Mouse (Mus musculus) gastrocnemius, postnatal 25 days (tissue): ENCODE measurements at regions not wholly inside any gene's neighbourhood (a gene's known extent, or its start where the extent isn't known, plus 50 kb on each side); places are given as distances from the start of the nearest gene placed in this dataset.

Experiments used
- DNase-seq: peaks from one replicate; pipeline ENCODE4 v3.0.0; 2022

GRCm38 (mm10) chr4:105282681-105283462, 125.7 kb downstream of the Plpp3 start:
- DNase-seq, result no peak

GRCm38 (mm10) chr4:105285431-105286013, 128.4 kb downstream of the Plpp3 start:
- no peak for DNase-seq

GRCm38 (mm10) chr4:105286299-105286698, 129.2 kb downstream of the Plpp3 start:
- no peak for DNase-seq

GRCm38 (mm10) chr4:105286809-105287208, 129.7 kb downstream of the Plpp3 start:
- no peak for DNase-seq

- no peak for DNase-seq
Observed at GRCm38 (mm10) chr4:105287419-105287818, 130.3 kb downstream of the Plpp3 start.

- no peak for DNase-seq
Observed at GRCm38 (mm10) chr4:105289635-105290034, 132.5 kb downstream of the Plpp3 start.

- DNase-seq, result peak; percentile 46
Observed at GRCm38 (mm10) chr4:105290847-105291475, 133.8 kb downstream of the Plpp3 start.

- no peak for DNase-seq
Observed at GRCm38 (mm10) chr4:105291503-105291902, 134.4 kb downstream of the Plpp3 start.

GRCm38 (mm10) chr4:105299358-105299757, 142.2 kb downstream of the Plpp3 start:
- DNase-seq, result no peak

GRCm38 (mm10) chr4:105301547-105301946, 144.4 kb downstream of the Plpp3 start:
- DNase-seq, result no peak

- no peak for DNase-seq
Observed at GRCm38 (mm10) chr4:105304166-105304565, 147.0 kb downstream of the Plpp3 start.

- peak; percentile 30 for DNase-seq
Observed at GRCm38 (mm10) chr4:105305931-105306330, 148.8 kb downstream of the Plpp3 start.

GRCm38 (mm10) chr4:105307356-105307755, 150.2 kb downstream of the Plpp3 start:
- DNase-seq, result no peak

- no peak for DNase-seq
Observed at GRCm38 (mm10) chr4:105307905-105308304, 150.8 kb downstream of the Plpp3 start.

- DNase-seq, result no peak
Observed at GRCm38 (mm10) chr4:105308971-105309488, 151.9 kb downstream of the Plpp3 start.

- no peak for DNase-seq
Observed at GRCm38 (mm10) chr4:105312643-105313042, 155.5 kb downstream of the Plpp3 start.

- no peak for DNase-seq
Observed at GRCm38 (mm10) chr4:105313151-105313818, 156.1 kb downstream of the Plpp3 start.

- DNase-seq, result no peak
Observed at GRCm38 (mm10) chr4:105315095-105315494, 157.9 kb downstream of the Plpp3 start.

GRCm38 (mm10) chr4:105316478-105317206, 159.5 kb downstream of the Plpp3 start:
- no peak for DNase-seq

GRCm38 (mm10) chr4:105318421-105318820, 161.3 kb downstream of the Plpp3 start:
- no peak for DNase-seq

GRCm38 (mm10) chr4:105323446-105323845, 166.3 kb downstream of the Plpp3 start:
- DNase-seq, result no peak

GRCm38 (mm10) chr4:105326989-105327388, 169.8 kb downstream of the Plpp3 start:
- peak; percentile 44 for DNase-seq
